Mouse (Mus musculus): ENCODE measurements around the gene Pphln1. TPM values are rescaled to one million over a fixed set of nuclear protein-coding genes. Genes with fewer than 3 reads are reported as not detected.

Gene Pphln1
- total RNA-seq, 1 experiment, result 34.9 TPM

GRCm38 (mm10) chr15:93521088-93521786 is 123.1 kb downstream of the Pphln1 start:
- Histone ChIP-seq H3K36me3 (ENCODE audit: control insufficient read depth, insufficient read depth, low read length, poor library complexity, severe bottlenecking) (no peaks in the 10 kb centered on the region), H3K4me1 (ENCODE audit: control insufficient read depth in 2 of 2, insufficient read depth in 2 of 2, low read length in 2 of 2, poor library complexity in 1 of 2) (peaks cover 0 to 8% of the 10 kb centered on the region in 2 experiments; a peak in 2 of 4 replicates), H3K4me3 (ENCODE audit: insufficient read depth in 1 of 2, low read depth in 1 of 2, low read length in 2 of 2, poor library complexity in 1 of 2, severe bottlenecking in 1 of 2) (no peak overlapping the region), H3K9ac (ENCODE audit: insufficient read depth, low read depth, low read length, poor library complexity, severe bottlenecking) (no peak overlapping the region), H3K27ac (ENCODE audit: insufficient read depth, low read depth, low read length, poor library complexity, severe bottlenecking) (no peak overlapping the region), H3K9me3 (ENCODE audit: control insufficient read depth, insufficient read depth, low read depth, low read length) (no peaks in the 10 kb centered on the region)
- in situ Hi-C loops (cut with MboI; ENCODE audit: low sequenced_read_pairs in 2 of 2, unreplicated experiment in 2 of 2), result no loop called here
- peak; percentile 77 for DNase-seq (ENCODE audit: low read depth, low spot score)
- TF ChIP-seq CHD2 (IDR thresholded peaks at IDR 0.05; ENCODE audit: low read depth, low read length), result peak; percentile 45; the same call in 1 of the 2 replicates
- 0 out of 2 replicates have a peak, but pooled peaks have one; percentile 14 for TF ChIP-seq MAFK (IDR thresholded peaks at IDR 0.05; ENCODE audit: insufficient read depth, low read depth, low read length)
- TF ChIP-seq HCFC1 (IDR thresholded peaks at IDR 0.05; ENCODE audit: borderline replicate concordance, insufficient read depth, low read length), result no peak

GRCm38 (mm10) chr15:93521787-93522180 is 123.6 kb downstream of the Pphln1 start:
- H3K9me3 ChIP-seq (ENCODE audit: control insufficient read depth, insufficient read depth, low read depth, low read length), result no peaks in the 10 kb centered on the region
- in situ Hi-C loops (cut with MboI; ENCODE audit: low sequenced_read_pairs in 2 of 2, unreplicated experiment in 2 of 2), result no loop called here
- DNase-seq (ENCODE audit: low read depth, low spot score), result no peak
- no peaks in the 10 kb centered on the region for H3K36me3 ChIP-seq (ENCODE audit: control insufficient read depth, insufficient read depth, low read length, poor library complexity, severe bottlenecking)
- no peak overlapping the region for H3K4me3 ChIP-seq (ENCODE audit: insufficient read depth in 1 of 2, low read depth in 1 of 2, low read length in 2 of 2, poor library complexity in 1 of 2, severe bottlenecking in 1 of 2)
- H3K4me1 ChIP-seq (ENCODE audit: control insufficient read depth in 2 of 2, insufficient read depth in 2 of 2, low read length in 2 of 2, poor library complexity in 1 of 2), result peaks cover 0 to 8% of the 10 kb centered on the region in 2 experiments; a peak in 2 of 4 replicates
- H3K27ac ChIP-seq (ENCODE audit: insufficient read depth, low read depth, low read length, poor library complexity, severe bottlenecking), result no peak overlapping the region
- H3K9ac ChIP-seq (ENCODE audit: insufficient read depth, low read depth, low read length, poor library complexity, severe bottlenecking), result no peak overlapping the region
- TF ChIP-seq ZC3H11A (IDR thresholded peaks at IDR 0.05; ENCODE audit: borderline replicate concordance, low read depth, low read length), result no peak
- TF ChIP-seq ZNF384 (IDR thresholded peaks at IDR 0.05; ENCODE audit: low read depth, low read length), result no peak
- no peak for TF ChIP-seq HCFC1 (IDR thresholded peaks at IDR 0.05; ENCODE audit: borderline replicate concordance, insufficient read depth, low read length)
- TF ChIP-seq CHD2 (IDR thresholded peaks at IDR 0.05; ENCODE audit: low read depth, low read length), result no peak
- TF ChIP-seq MAFK (IDR thresholded peaks at IDR 0.05; ENCODE audit: insufficient read depth, low read depth, low read length), result no peak

- no peak for TF ChIP-seq ZC3H11A (IDR thresholded peaks at IDR 0.05; ENCODE audit: borderline replicate concordance, low read depth, low read length)
- no peak for TF ChIP-seq HCFC1 (IDR thresholded peaks at IDR 0.05; ENCODE audit: borderline replicate concordance, insufficient read depth, low read length)
- TF ChIP-seq MAFK (IDR thresholded peaks at IDR 0.05; ENCODE audit: insufficient read depth, low read depth, low read length), result no peak
- no peak for TF ChIP-seq CHD2 (IDR thresholded peaks at IDR 0.05; ENCODE audit: low read depth, low read length)
- no peak for TF ChIP-seq ZNF384 (IDR thresholded peaks at IDR 0.05; ENCODE audit: low read depth, low read length)
- Histone ChIP-seq H3K27ac (ENCODE audit: insufficient read depth, low read depth, low read length, poor library complexity, severe bottlenecking) (no peak overlapping the region), H3K4me3 (ENCODE audit: insufficient read depth in 1 of 2, low read depth in 1 of 2, low read length in 2 of 2, poor library complexity in 1 of 2, severe bottlenecking in 1 of 2) (no peak overlapping the region), H3K36me3 (ENCODE audit: control insufficient read depth, insufficient read depth, low read length, poor library complexity, severe bottlenecking) (no peaks in the 10 kb centered on the region), H3K4me1 (ENCODE audit: control insufficient read depth in 2 of 2, insufficient read depth in 2 of 2, low read length in 2 of 2, poor library complexity in 1 of 2) (peaks cover 0 to 4% of the 10 kb centered on the region in 2 experiments; a peak in 1 of 4 replicates), H3K9ac (ENCODE audit: insufficient read depth, low read depth, low read length, poor library complexity, severe bottlenecking) (no peak overlapping the region), H3K9me3 (ENCODE audit: control insufficient read depth, insufficient read depth, low read depth, low read length) (no peaks in the 10 kb centered on the region)
- no peak for DNase-seq (ENCODE audit: low read depth, low spot score)
- in situ Hi-C loops (cut with MboI; ENCODE audit: low sequenced_read_pairs in 2 of 2, unreplicated experiment in 2 of 2), result no loop called here
Measured at GRCm38 (mm10) chr15:93525305-93525917, 127.3 kb downstream of the Pphln1 start.

GRCm38 (mm10) chr15:93529831-93530702 is 131.9 kb downstream of the Pphln1 start:
- Histone ChIP-seq H3K4me1 (ENCODE audit: control insufficient read depth in 2 of 2, insufficient read depth in 2 of 2, low read length in 2 of 2, poor library complexity in 1 of 2) (no peaks in the 10 kb centered on the region), H3K9me3 (ENCODE audit: control insufficient read depth, insufficient read depth, low read depth, low read length) (no peaks in the 10 kb centered on the region), H3K36me3 (ENCODE audit: control insufficient read depth, insufficient read depth, low read length, poor library complexity, severe bottlenecking) (no peaks in the 10 kb centered on the region), H3K27ac (ENCODE audit: insufficient read depth, low read depth, low read length, poor library complexity, severe bottlenecking) (no peak overlapping the region), H3K4me3 (ENCODE audit: insufficient read depth in 1 of 2, low read depth in 1 of 2, low read length in 2 of 2, poor library complexity in 1 of 2, severe bottlenecking in 1 of 2) (no peak overlapping the region), H3K9ac (ENCODE audit: insufficient read depth, low read depth, low read length, poor library complexity, severe bottlenecking) (no peak overlapping the region)
- in situ Hi-C loops (cut with MboI; ENCODE audit: low sequenced_read_pairs in 2 of 2, unreplicated experiment in 2 of 2), result no loop called here
- DNase-seq (ENCODE audit: low read depth, low spot score), result no peak
- TF ChIP-seq ZC3H11A (IDR thresholded peaks at IDR 0.05; ENCODE audit: borderline replicate concordance, low read depth, low read length) (no peak), MAFK (IDR thresholded peaks at IDR 0.05; ENCODE audit: insufficient read depth, low read depth, low read length) (no peak), HCFC1 (IDR thresholded peaks at IDR 0.05; ENCODE audit: borderline replicate concordance, insufficient read depth, low read length) (no peak), CHD2 (IDR thresholded peaks at IDR 0.05; ENCODE audit: low read depth, low read length) (no peak), ZNF384 (IDR thresholded peaks at IDR 0.05; ENCODE audit: low read depth, low read length) (no peak)
